Mouse (Mus musculus): Measurements from ENCODE around the gene Trim56. TPM values are rescaled to one million over a fixed set of nuclear protein-coding genes. Genes with fewer than 3 reads are reported as not detected.
"Not testable (repeated sequence)": the region's sequence is repeated elsewhere in the genome, so short reads cannot be mapped to it uniquely, and the experiment has no call there.

Gene Trim56
- total RNA-seq (2018; cell fraction: chromatin; rRNA removed) = 100 to 1,000 TPM in 8 of 26 experiments, 10 to 100 TPM in 18; 32.4 to 158 (median 81.4) TPM
- 10 to 100 TPM; 14.6 to 29.0 (median 20.0) TPM for total RNA-seq (2018; cell fraction: cytosol; rRNA removed)
- total RNA-seq (2018; cell fraction: nucleus; rRNA removed) = 100 to 1,000 TPM in 3 of 26 experiments, 10 to 100 TPM in 23; 38.7 to 128 (median 70.5) TPM
- 12.2 to 19.7 TPM (median 16.6 TPM) in 3 replicates for polyA plus RNA-seq (2018)

- Histone ChIP-seq H3K36me3 (ENCODE audit: inconsistent target) (peaks cover 34% of the 10 kb centered on the region), H3K4me3 (ENCODE audit: inconsistent target) (peak within 1 kb of the TSS; percentile 88), H3K79me2 (ENCODE audit: inconsistent target) (peaks cover 35% of the 10 kb centered on the region), H3K27ac (peak within 1 kb of the TSS; percentile 93)
- 11% methylated on average over 29 of the region's 29 CpGs for WGBS (ENCODE audit: missing documents)
Measured at GRCm38 (mm10) chr5:137115866-137116847, at the start of gene Trim56. Trim56 (minus strand) TSS chr5:137116209.

DNA sequence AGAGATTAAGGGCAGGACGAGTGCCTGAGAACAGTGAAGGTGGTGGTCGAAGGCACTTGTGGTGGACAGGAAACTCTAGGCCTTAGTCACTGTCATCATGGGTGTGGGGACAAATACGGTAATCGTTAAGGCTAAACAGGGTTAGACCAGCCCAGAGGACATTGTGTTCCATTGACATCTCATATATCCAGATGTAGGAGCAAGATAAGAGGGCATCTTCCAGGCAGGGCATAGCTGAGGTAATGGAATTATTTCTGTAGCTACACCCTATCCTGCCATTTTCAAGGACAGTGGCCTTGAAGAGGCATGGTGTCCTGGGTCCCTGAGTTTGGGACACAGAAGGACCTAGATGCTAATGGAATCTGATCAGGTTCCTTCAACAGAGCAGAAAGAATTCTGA lies 45.8 kb upstream of the Trim56 start:
- Histone ChIP-seq H3K79me2 (ENCODE audit: inconsistent target) (no peaks in the 10 kb centered on the region), H3K4me3 (ENCODE audit: inconsistent target) (no peak overlapping the region), H3K27ac (no peak overlapping the region), H3K36me3 (ENCODE audit: inconsistent target) (no peaks in the 10 kb centered on the region)
- WGBS (ENCODE audit: missing documents) = 77% methylated on average over 4 of the region's 4 CpGs

GRCm38 (mm10) chr5:137159461-137159860 lies 43.5 kb upstream of the Trim56 start:
- Histone ChIP-seq H3K27ac (no peak overlapping the region), H3K79me2 (ENCODE audit: inconsistent target) (no peaks in the 10 kb centered on the region), H3K4me3 (ENCODE audit: inconsistent target) (no peak overlapping the region), H3K36me3 (ENCODE audit: inconsistent target) (no peaks in the 10 kb centered on the region)
- 18% methylated on average over 11 of the region's 11 CpGs for WGBS (ENCODE audit: missing documents)

- H3K27ac ChIP-seq = no peak overlapping the region
- H3K79me2 ChIP-seq (ENCODE audit: inconsistent target) = no peaks in the 10 kb centered on the region
- WGBS (ENCODE audit: missing documents) = 94% methylated on average over 5 of the region's 5 CpGs
- H3K36me3 ChIP-seq (ENCODE audit: inconsistent target) = no peaks in the 10 kb centered on the region
- H3K4me3 ChIP-seq (ENCODE audit: inconsistent target) = no peak overlapping the region
Measured at GRCm38 (mm10) chr5:137153289-137153688, 37.3 kb upstream of the Trim56 start.

GRCm38 (mm10) chr5:137152623-137153022 lies 36.6 kb upstream of the Trim56 start:
- no peak overlapping the region for H3K27ac ChIP-seq
- H3K79me2 ChIP-seq (ENCODE audit: inconsistent target) = no peaks in the 10 kb centered on the region
- H3K4me3 ChIP-seq (ENCODE audit: inconsistent target) = no peak overlapping the region
- WGBS (ENCODE audit: missing documents) = 57% methylated on average over 2 of the region's 2 CpGs
- no peaks in the 10 kb centered on the region for H3K36me3 ChIP-seq (ENCODE audit: inconsistent target)

GRCm38 (mm10) chr5:137149272-137149882 lies 33.4 kb upstream of the Trim56 start, which contains the start of gene Muc3:
Muc3 (minus strand) TSS chr5:137149322.
- not testable (repeated sequence) for H3K4me3 ChIP-seq (ENCODE audit: inconsistent target); H3K27ac ChIP-seq

GRCm38 (mm10) chr5:137140836-137141235 lies 24.8 kb upstream of the Trim56 start:
- Histone ChIP-seq H3K4me3 (ENCODE audit: inconsistent target) (no peak overlapping the region), H3K27ac (no peak overlapping the region), H3K79me2 (ENCODE audit: inconsistent target) (no peaks in the 10 kb centered on the region), H3K36me3 (ENCODE audit: inconsistent target) (no peaks in the 10 kb centered on the region)
- WGBS (ENCODE audit: missing documents) = 43% methylated on average over 3 of the region's 3 CpGs

More at GRCm38 (mm10) chr5:137149272-137149882, 33.4 kb upstream of the Trim56 start, which contains the start of gene Muc3:
- H3K36me3 ChIP-seq (ENCODE audit: inconsistent target); H3K79me2 ChIP-seq (ENCODE audit: inconsistent target): not testable (repeated sequence)

DNA sequence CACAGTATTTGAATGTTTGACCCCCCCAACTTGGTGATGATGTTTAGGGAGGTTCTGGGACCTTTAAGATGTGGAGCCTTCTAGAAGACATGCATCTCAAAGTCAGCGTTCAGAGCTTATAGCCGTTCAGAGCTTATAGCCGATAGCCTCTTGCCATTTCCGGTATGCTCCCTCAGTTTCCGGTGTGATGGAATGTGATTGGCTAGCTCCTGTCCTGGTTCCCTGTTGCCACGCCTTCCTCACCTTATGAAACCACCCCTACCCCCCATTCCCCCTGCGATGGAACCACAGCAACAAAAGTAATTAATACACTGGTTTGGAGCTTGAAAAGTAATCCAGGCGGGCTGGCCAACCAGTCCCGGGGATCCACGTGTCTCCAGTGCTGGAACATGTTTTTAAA lies 23.0 kb upstream of the Trim56 start:
- no peak overlapping the region for H3K4me3 ChIP-seq (ENCODE audit: inconsistent target)
- 82% methylated on average over 9 of the region's 10 CpGs for WGBS (ENCODE audit: missing documents)

DNA sequence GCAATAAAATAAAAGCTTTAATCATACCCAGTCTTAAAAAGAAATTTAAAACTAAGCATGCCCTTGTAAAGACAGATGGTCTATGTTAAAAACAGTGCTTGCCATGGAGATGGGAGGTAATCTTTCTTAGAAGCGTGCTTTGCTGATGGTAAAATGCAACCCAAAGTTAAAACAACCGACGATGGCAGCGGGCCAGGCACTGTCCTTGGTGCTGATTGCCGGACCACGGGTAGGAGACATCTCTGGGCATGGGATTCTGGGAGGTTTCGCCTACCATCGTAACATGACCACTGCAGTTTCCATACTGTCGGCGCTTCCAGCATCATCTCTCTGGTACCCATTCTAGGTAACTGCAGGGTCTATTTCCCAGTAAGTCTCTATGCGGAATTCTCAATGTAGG lies 18.9 kb upstream of the Trim56 start:
- no peaks in the 10 kb centered on the region for H3K79me2 ChIP-seq (ENCODE audit: inconsistent target)
- H3K4me3 ChIP-seq (ENCODE audit: inconsistent target) = no peak overlapping the region
- WGBS (ENCODE audit: missing documents) = 40% methylated on average over 11 of the region's 11 CpGs
- no peak overlapping the region for H3K27ac ChIP-seq
- no peaks in the 10 kb centered on the region for H3K36me3 ChIP-seq (ENCODE audit: inconsistent target)

More for the DNA sequence above, 23.0 kb upstream of the Trim56 start:
- Histone ChIP-seq H3K36me3 (ENCODE audit: inconsistent target) (no peaks in the 10 kb centered on the region), H3K79me2 (ENCODE audit: inconsistent target) (no peaks in the 10 kb centered on the region), H3K27ac (no peak overlapping the region)

- WGBS (ENCODE audit: missing documents) = 0% methylated on average over 3 of the region's 3 CpGs
- no peak overlapping the region for H3K27ac ChIP-seq
- H3K79me2 ChIP-seq (ENCODE audit: inconsistent target) = no peaks in the 10 kb centered on the region
- no peak overlapping the region for H3K4me3 ChIP-seq (ENCODE audit: inconsistent target)
- H3K36me3 ChIP-seq (ENCODE audit: inconsistent target) = no peaks in the 10 kb centered on the region
Measured at GRCm38 (mm10) chr5:137131490-137131889, 15.5 kb upstream of the Trim56 start.

- Histone ChIP-seq H3K4me3 (ENCODE audit: inconsistent target) (no peak overlapping the region), H3K27ac (no peak overlapping the region)
- WGBS (ENCODE audit: missing documents) = 51% methylated on average over 5 of the region's 5 CpGs
Measured at GRCm38 (mm10) chr5:137129281-137129680, 13.3 kb upstream of the Trim56 start.

GRCm38 (mm10) chr5:137123516-137123915 lies 7.5 kb upstream of the Trim56 start:
- no peak overlapping the region for H3K4me3 ChIP-seq (ENCODE audit: inconsistent target)
- H3K79me2 ChIP-seq (ENCODE audit: inconsistent target) = no peaks in the 10 kb centered on the region
- WGBS (ENCODE audit: missing documents) = 98% methylated on average over 3 of the region's 4 CpGs
- no peaks in the 10 kb centered on the region for H3K36me3 ChIP-seq (ENCODE audit: inconsistent target)
- H3K27ac ChIP-seq = no peak overlapping the region

More at GRCm38 (mm10) chr5:137129281-137129680, 13.3 kb upstream of the Trim56 start:
- Histone ChIP-seq H3K79me2 (ENCODE audit: inconsistent target) (no peaks in the 10 kb centered on the region), H3K36me3 (ENCODE audit: inconsistent target) (no peaks in the 10 kb centered on the region)

DNA sequence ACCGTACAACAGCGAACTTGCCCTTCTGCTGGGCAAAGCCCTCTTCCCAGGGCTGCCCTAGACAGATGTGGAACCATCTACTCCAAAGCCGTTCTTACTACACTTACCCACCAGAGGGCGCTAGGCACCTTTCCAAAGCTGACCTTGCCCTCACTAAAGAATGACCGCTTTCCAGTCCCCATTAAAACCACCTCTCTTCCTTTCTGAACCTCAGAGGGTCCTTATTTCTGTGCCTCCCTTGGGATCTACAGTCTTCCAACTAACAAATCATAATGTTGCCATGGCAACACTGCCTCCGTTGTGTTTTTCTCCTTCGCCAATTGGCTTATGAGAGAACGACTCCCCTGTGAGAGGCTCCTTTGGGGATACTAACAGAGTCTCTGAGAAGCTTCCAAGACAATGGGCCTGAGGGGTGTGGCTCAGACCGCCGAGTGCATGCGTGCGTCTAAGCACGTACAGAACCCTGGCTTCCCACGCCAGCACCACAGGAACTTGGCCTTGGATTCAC lies 6.7 kb upstream of the Trim56 start:
- Histone ChIP-seq H3K27ac (no peak overlapping the region), H3K36me3 (ENCODE audit: inconsistent target) (no peaks in the 10 kb centered on the region), H3K4me3 (ENCODE audit: inconsistent target) (no peak overlapping the region), H3K79me2 (ENCODE audit: inconsistent target) (no peaks in the 10 kb centered on the region)
- 29% methylated on average over 14 of the region's 14 CpGs for WGBS (ENCODE audit: missing documents)

DNA sequence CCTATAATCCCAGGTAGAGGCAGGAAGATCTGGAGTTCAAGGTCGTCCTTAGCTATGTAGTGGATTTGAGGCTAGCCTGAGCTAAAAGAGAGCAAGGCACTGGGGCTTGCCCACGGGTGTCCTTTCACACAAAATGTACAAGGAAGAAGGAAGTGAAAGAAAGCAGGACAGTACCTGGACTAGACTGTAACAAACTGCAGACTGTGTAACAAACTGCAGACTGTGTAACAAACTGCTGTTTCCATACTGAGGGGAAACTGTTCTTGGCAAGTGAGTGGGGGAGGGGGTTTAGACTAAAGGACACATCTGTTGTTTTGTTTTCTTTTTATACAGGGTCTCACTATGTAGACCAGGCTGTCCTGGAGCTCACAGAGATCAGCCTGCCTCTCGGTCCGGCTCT lies 5.3 kb upstream of the Trim56 start:
- Histone ChIP-seq H3K4me3 (ENCODE audit: inconsistent target) (no peak overlapping the region), H3K27ac (no peak overlapping the region), H3K79me2 (ENCODE audit: inconsistent target) (no peaks in the 10 kb centered on the region), H3K36me3 (ENCODE audit: inconsistent target) (no peaks in the 10 kb centered on the region)
- WGBS (ENCODE audit: missing documents) = 73% methylated on average over 4 of the region's 4 CpGs
